Mouse (Mus musculus): ENCODE results near the gene Dennd2a. TPM values are rescaled to one million over a fixed set of nuclear protein-coding genes. Genes with fewer than 3 reads are reported as not detected.
A peak's percentile ranks its signal among the peaks of the same experiment; 100 is the strongest.
"Not testable (repeated sequence)": the region's sequence is repeated elsewhere in the genome, so short reads cannot be mapped to it uniquely, and the experiment has no call there.

The Dennd2a gene
- total RNA-seq, 2 experiments from 2014 or later = 7.6 to 9.9 TPM

- peak; percentile 40 for DNase-seq (ENCODE audit: low spot score)
- intact Hi-C loops (cut with DNase I) = loop anchor here (1.0 to 5.0 kb wide), 4 partner anchors 44 to 319 kb away; no protein-coding TSS in a partner anchor
These were observed 94.8 kb downstream of the Dennd2a start for GRCm38 (mm10) chr6:39462621-39463538.

GRCm38 (mm10) chr6:39460040-39460439 lies 97.6 kb downstream of the Dennd2a start:
- intact Hi-C loops (cut with DNase I) = loop anchor here (5.0 kb wide), 1 partner anchor 47 kb away; no protein-coding TSS in a partner anchor

GRCm38 (mm10) chr6:39455339-39456160 lies 102.1 kb downstream of the Dennd2a start:
- no peak for DNase-seq (ENCODE audit: low spot score)
- intact Hi-C loops (cut with DNase I) = no loop called here

More at GRCm38 (mm10) chr6:39460040-39460439, 97.6 kb downstream of the Dennd2a start:
- DNase-seq (ENCODE audit: low spot score) = no peak

GRCm38 (mm10) chr6:39454616-39455015 lies 103.1 kb downstream of the Dennd2a start:
- no peak for DNase-seq (ENCODE audit: low spot score)
- intact Hi-C loops (cut with DNase I) = no loop called here

GRCm38 (mm10) chr6:39453564-39453963 lies 104.1 kb downstream of the Dennd2a start:
- DNase-seq (ENCODE audit: low spot score) = no peak
- intact Hi-C loops (cut with DNase I) = no loop called here

- no peak for DNase-seq (ENCODE audit: low spot score)
- intact Hi-C loops (cut with DNase I) = no loop called here
These were observed 106.6 kb downstream of the Dennd2a start for GRCm38 (mm10) chr6:39451033-39451432.

GRCm38 (mm10) chr6:39450580-39450979 lies 107.1 kb downstream of the Dennd2a start:
- DNase-seq (ENCODE audit: low spot score) = no peak
- intact Hi-C loops (cut with DNase I) = no loop called here

GRCm38 (mm10) chr6:39447429-39448185 lies 110.1 kb downstream of the Dennd2a start:
- intact Hi-C loops (cut with DNase I) = no loop called here

GRCm38 (mm10) chr6:39445801-39446572 lies 111.7 kb downstream of the Dennd2a start:
- no peak for DNase-seq (ENCODE audit: low spot score)
- intact Hi-C loops (cut with DNase I) = no loop called here

More at GRCm38 (mm10) chr6:39447429-39448185, 110.1 kb downstream of the Dennd2a start:
- no peak for DNase-seq (ENCODE audit: low spot score)

- no peak for DNase-seq (ENCODE audit: low spot score)
- intact Hi-C loops (cut with DNase I) = no loop called here
These were observed 114.8 kb downstream of the Dennd2a start for GRCm38 (mm10) chr6:39442786-39443287.

- intact Hi-C loops (cut with DNase I) = no loop called here
- DNase-seq (ENCODE audit: low spot score) = no peak
These were observed 117.5 kb downstream of the Dennd2a start for GRCm38 (mm10) chr6:39440207-39440606.

GRCm38 (mm10) chr6:39437519-39437918 lies 120.1 kb downstream of the Dennd2a start:
- intact Hi-C loops (cut with DNase I); DNase-seq (ENCODE audit: low spot score): not testable (repeated sequence)

GRCm38 (mm10) chr6:39435875-39436274 lies 121.8 kb downstream of the Dennd2a start:
- DNase-seq (ENCODE audit: low spot score) = no peak
- intact Hi-C loops (cut with DNase I) = no loop called here

- intact Hi-C loops (cut with DNase I) = no loop called here
- DNase-seq (ENCODE audit: low spot score) = no peak
These were observed 122.7 kb downstream of the Dennd2a start for GRCm38 (mm10) chr6:39434886-39435492.

- intact Hi-C loops (cut with DNase I) = no loop called here
- no peak for DNase-seq (ENCODE audit: low spot score)
These were observed 123.4 kb downstream of the Dennd2a start for GRCm38 (mm10) chr6:39434111-39434885.

GRCm38 (mm10) chr6:39433701-39434100 lies 124.0 kb downstream of the Dennd2a start:
- intact Hi-C loops (cut with DNase I) = no loop called here
- DNase-seq (ENCODE audit: low spot score) = no peak

GRCm38 (mm10) chr6:39433174-39433573 lies 124.5 kb downstream of the Dennd2a start:
- intact Hi-C loops (cut with DNase I) = no loop called here
- DNase-seq (ENCODE audit: low spot score) = no peak

- intact Hi-C loops (cut with DNase I) = no loop called here
- DNase-seq (ENCODE audit: low spot score) = no peak
These were observed 126.9 kb downstream of the Dennd2a start for GRCm38 (mm10) chr6:39430722-39431121.

Measured in heart, postnatal 25 days (tissue).